ENCODE assay signal across 8 mouse cellular contexts in genomic region chr2:173261497-173261896, GRCm38 (mm10). TPM values are rescaled to one million over a fixed set of nuclear protein-coding genes. Genes with fewer than 3 reads are reported as not detected.
A peak's percentile ranks its signal among the peaks of the same experiment; 100 is the strongest.
DNase-seq lines count a peak whose midpoint lies in the region; ATAC-seq and TF ChIP-seq lines count a peak whose summit lies in the region.

No protein-coding gene starts in this region.

- 76% methylated on average over 10 of the region's 10 CpGs for WGBS in heart, embryonic 11.5 days (ENCODE audit: insufficient replicate concordance)
- WGBS in neural tube, embryonic 13.5 days = 54% methylated on average over 10 of the region's 10 CpGs
- 52% methylated on average over 10 of the region's 10 CpGs for WGBS in neural tube, embryonic 15.5 days
- 32% methylated on average over 10 of the region's 10 CpGs for WGBS in intestine, postnatal 0 days
- 72% methylated on average over 10 of the region's 10 CpGs for WGBS in liver, embryonic 11.5 days

- H3K27me3 ChIP-seq in heart, embryonic 11.5 days (ENCODE audit: control insufficient read depth, insufficient read depth, low read length) = no peaks in the 10 kb centered on the region
- H3K27me3 ChIP-seq in neural tube, embryonic 13.5 days = no peaks in the 10 kb centered on the region
- no peaks in the 10 kb centered on the region for H3K27me3 ChIP-seq in neural tube, embryonic 15.5 days (replicated peaks)
- H3K27me3 ChIP-seq in intestine, postnatal 0 days (replicated peaks; ENCODE audit: control insufficient read depth, insufficient read depth, low read length) = no peaks in the 10 kb centered on the region
- H3K27me3 ChIP-seq in liver, embryonic 11.5 days (replicated peaks; ENCODE audit: control insufficient read depth, insufficient read depth, low read length) = peaks cover 4% of the 10 kb centered on the region

- peaks cover 61% of the 10 kb centered on the region for H3K4me1 ChIP-seq in heart, embryonic 11.5 days (ENCODE audit: control insufficient read depth, insufficient read depth, low read length)
- H3K4me1 ChIP-seq in neural tube, embryonic 13.5 days (replicated peaks) = peaks cover 99% of the 10 kb centered on the region
- peaks cover 90% of the 10 kb centered on the region for H3K4me1 ChIP-seq in neural tube, embryonic 15.5 days
- peaks cover 26% of the 10 kb centered on the region for H3K4me1 ChIP-seq in intestine, postnatal 0 days (replicated peaks; ENCODE audit: control insufficient read depth, insufficient read depth, low read length)
- no peaks in the 10 kb centered on the region for H3K4me1 ChIP-seq in liver, embryonic 11.5 days (replicated peaks; ENCODE audit: control insufficient read depth, insufficient read depth, low read length)

- no peaks in the 10 kb centered on the region for H3K36me3 ChIP-seq in heart, embryonic 11.5 days (ENCODE audit: control insufficient read depth, insufficient read depth, low read length)
- H3K36me3 ChIP-seq in neural tube, embryonic 13.5 days = no peaks in the 10 kb centered on the region
- H3K36me3 ChIP-seq in neural tube, embryonic 15.5 days = no peaks in the 10 kb centered on the region
- no peaks in the 10 kb centered on the region for H3K36me3 ChIP-seq in intestine, postnatal 0 days (ENCODE audit: control insufficient read depth, insufficient read depth)
- H3K36me3 ChIP-seq in liver, embryonic 11.5 days (ENCODE audit: control insufficient read depth, insufficient read depth, low read length) = no peaks in the 10 kb centered on the region

- no peak overlapping the region for H3K9ac ChIP-seq in heart, embryonic 11.5 days (ENCODE audit: low read depth, low read length)
- 0 out of 2 replicates have a peak overlapping the region, but pooled peaks have one; percentile 47 for H3K9ac ChIP-seq in neural tube, embryonic 13.5 days
- no peak overlapping the region for H3K9ac ChIP-seq in neural tube, embryonic 15.5 days (replicated peaks)
- H3K9ac ChIP-seq in intestine, postnatal 0 days (ENCODE audit: low read depth, low read length) = 0 out of 2 replicates have a peak overlapping the region, but pooled peaks have one; percentile 26
- H3K9ac ChIP-seq in liver, embryonic 11.5 days (ENCODE audit: low read depth, low read length) = no peak overlapping the region

- no peak for TF ChIP-seq CTCF in intestine, postnatal 0 days (IDR thresholded peaks at IDR 0.05; ENCODE audit: low read depth)

- H3K4me3 ChIP-seq in heart, embryonic 11.5 days (ENCODE audit: low read depth, low read length) = no peak overlapping the region
- no peak overlapping the region for H3K4me3 ChIP-seq in neural tube, embryonic 13.5 days
- no peak overlapping the region for H3K4me3 ChIP-seq in neural tube, embryonic 15.5 days (replicated peaks)
- no peak overlapping the region for H3K4me3 ChIP-seq in intestine, postnatal 0 days (ENCODE audit: low read depth, low read length)
- H3K4me3 ChIP-seq in liver, embryonic 11.5 days (ENCODE audit: low read depth, low read length) = no peak overlapping the region

- H3K27ac ChIP-seq in heart, embryonic 11.5 days (ENCODE audit: low read depth, low read length) = no peak overlapping the region
- H3K27ac ChIP-seq in neural tube, embryonic 13.5 days (replicated peaks) = peak overlapping the region; percentile 25
- H3K27ac ChIP-seq in neural tube, embryonic 15.5 days (replicated peaks) = no peak overlapping the region
- H3K27ac ChIP-seq in intestine, postnatal 0 days (ENCODE audit: low read depth, low read length) = peak overlapping the region; percentile 28; the same call in 1 of the 2 replicates
- H3K27ac ChIP-seq in liver, embryonic 11.5 days (ENCODE audit: low read depth, low read length) = no peak overlapping the region

- DNase-seq in heart, adult 18-20 months = peak; percentile 64 to 67
- DNase-seq in thymus, postnatal 4 days = no peak
- no peak for DNase-seq in liver, embryonic 11.5 days (ENCODE audit: low spot score)
- DNase-seq in spleen, adult 18-20 months = no peak

- H3K9me3 ChIP-seq in heart, embryonic 11.5 days (replicated peaks; ENCODE audit: control insufficient read depth, low read length) = no peaks in the 10 kb centered on the region
- no peaks in the 10 kb centered on the region for H3K9me3 ChIP-seq in neural tube, embryonic 13.5 days
- H3K9me3 ChIP-seq in neural tube, embryonic 15.5 days (replicated peaks) = no peaks in the 10 kb centered on the region
- H3K9me3 ChIP-seq in intestine, postnatal 0 days (ENCODE audit: control insufficient read depth) = no peaks in the 10 kb centered on the region
- H3K9me3 ChIP-seq in liver, embryonic 11.5 days (ENCODE audit: control insufficient read depth, low read length) = no peaks in the 10 kb centered on the region

- no peak overlapping the region for H3K4me2 ChIP-seq in heart, embryonic 11.5 days
- H3K4me2 ChIP-seq in neural tube, embryonic 13.5 days = peak overlapping the region; percentile 15
- no peak overlapping the region for H3K4me2 ChIP-seq in neural tube, embryonic 15.5 days
- no peak overlapping the region for H3K4me2 ChIP-seq in intestine, postnatal 0 days (replicated peaks; ENCODE audit: low read depth)
- H3K4me2 ChIP-seq in liver, embryonic 11.5 days = no peak overlapping the region

- no peak for ATAC-seq in heart, embryonic 11.5 days (replicated peaks; ENCODE audit: insufficient number of reproducible peaks, low FRiP score, low TSS enrichment)
- no peak for ATAC-seq in neural tube, embryonic 13.5 days (ENCODE audit: low read depth)
- ATAC-seq in neural tube, embryonic 15.5 days (ENCODE audit: low FRiP score) = no peak
- ATAC-seq in intestine, postnatal 0 days = no peak
- no peak for ATAC-seq in liver, embryonic 11.5 days (replicated peaks; ENCODE audit: low FRiP score)

RNA-seq across cellular contexts. Expression of gene Pmepa1, which starts 14.8 kb away (rescaled TPM):
- 10 to 100 TPM; 25.8 to 28.1 TPM for total RNA-seq in heart, adult 18-20 months (2021)
- polyA plus RNA-seq in heart, embryonic 11.5 days (2014; fragmentation: Nextera tagmentation; extraction: Ambion mirVana) = 3.8 and 4.7 TPM in 2 replicates
- polyA plus RNA-seq in neural tube, embryonic 13.5 days (2015; fragmentation: Nextera tagmentation; extraction: Ambion mirVana) = 5.2 and 6.0 TPM in 2 replicates
- polyA plus RNA-seq in neural tube, embryonic 15.5 days (2015; fragmentation: Nextera tagmentation; extraction: Ambion mirVana) = 4.5 and 4.6 TPM in 2 replicates
- 5.9 and 6.4 TPM in 2 replicates for polyA plus RNA-seq in intestine, postnatal 0 days (2015; fragmentation: Nextera tagmentation; extraction: Ambion mirVana)
- polyA plus RNA-seq in liver, embryonic 11.5 days (2014; fragmentation: Nextera tagmentation; extraction: Ambion mirVana) = 0.95 and 1.2 TPM in 2 replicates

RNA-seq across cellular contexts. Expression of gene Zbp1, which starts 42.8 kb away (rescaled TPM):
- total RNA-seq in heart, adult 18-20 months (2021) = 1 to 10 TPM in 1 of 2 experiments, under 1 TPM in 1; 0.90 to 1.3 TPM
- not detected in 2 replicates for polyA plus RNA-seq in heart, embryonic 11.5 days (2014; fragmentation: Nextera tagmentation; extraction: Ambion mirVana)
- 0.22 and 0.40 TPM in 2 replicates for polyA plus RNA-seq in neural tube, embryonic 13.5 days (2015; fragmentation: Nextera tagmentation; extraction: Ambion mirVana)
- 0.08 and 3.6 TPM in 2 replicates for polyA plus RNA-seq in neural tube, embryonic 15.5 days (2015; fragmentation: Nextera tagmentation; extraction: Ambion mirVana)
- 13.9 and 14.0 TPM in 2 replicates for polyA plus RNA-seq in intestine, postnatal 0 days (2015; fragmentation: Nextera tagmentation; extraction: Ambion mirVana)
- not detected in 2 replicates for polyA plus RNA-seq in liver, embryonic 11.5 days (2014; fragmentation: Nextera tagmentation; extraction: Ambion mirVana)

Comparison
In these comparisons a context has a peak if more than half of its experiments do, and no peak if none do; other contexts are left out.
1. H3K27ac ChIP-seq: peak in neural tube, embryonic 13.5 days (single experiment) and intestine, postnatal 0 days (single experiment); none in heart, embryonic 11.5 days (single experiment), neural tube, embryonic 15.5 days (single experiment) and liver, embryonic 11.5 days (single experiment).
2. H3K9ac ChIP-seq: peak in neural tube, embryonic 13.5 days (single experiment) and intestine, postnatal 0 days (single experiment); none in heart, embryonic 11.5 days (single experiment), neural tube, embryonic 15.5 days (single experiment) and liver, embryonic 11.5 days (single experiment).
3. DNase-seq: peak in heart, adult 18-20 months (2 of 2); none in thymus, postnatal 4 days (single experiment), liver, embryonic 11.5 days (single experiment) and spleen, adult 18-20 months (0 of 2).